Mouse (Mus musculus): Measurements from ENCODE around the gene Tlr9.

The Tlr9 gene

GRCm38 (mm10) chr9:106269076-106269788, 46.8 kb downstream of the Tlr9 start:
- DNase-seq = no peak

GRCm38 (mm10) chr9:106269879-106270278, 47.5 kb downstream of the Tlr9 start:
- no peak for DNase-seq

GRCm38 (mm10) chr9:106270656-106271055, 48.3 kb downstream of the Tlr9 start:
- no peak for DNase-seq

GRCm38 (mm10) chr9:106272288-106272687, 49.9 kb downstream of the Tlr9 start:
- DNase-seq = no peak

GRCm38 (mm10) chr9:106273276-106273675, 50.9 kb downstream of the Tlr9 start:
- DNase-seq = no peak

GRCm38 (mm10) chr9:106273791-106274190, 51.4 kb downstream of the Tlr9 start:
- DNase-seq = no peak

GRCm38 (mm10) chr9:106274652-106275180, 52.3 kb downstream of the Tlr9 start:
- DNase-seq = no peak

GRCm38 (mm10) chr9:106275806-106276205, 53.4 kb downstream of the Tlr9 start:
- no peak for DNase-seq
